Mouse (Mus musculus): ENCODE measurements around the gene Nat8f2.

DNA sequence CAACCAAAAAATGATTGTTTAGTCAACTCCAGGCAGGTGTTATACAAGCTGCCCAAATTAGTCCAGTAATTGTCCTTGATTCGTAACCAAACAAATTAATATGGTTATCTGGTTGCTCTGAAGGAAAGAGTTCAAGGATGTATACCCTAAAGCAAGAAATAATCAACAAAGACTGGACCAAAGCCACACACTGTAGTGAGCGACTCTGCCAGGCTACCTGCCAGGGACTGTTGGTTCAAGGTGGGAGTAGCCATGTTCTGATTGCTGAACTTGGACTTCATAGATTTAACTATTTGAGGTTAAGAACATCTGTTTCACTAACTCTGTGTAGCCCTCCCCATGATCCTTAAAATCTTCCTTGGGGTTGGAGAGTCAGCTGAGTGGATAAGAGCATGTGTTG is 5.8 kb downstream of the Nat8f2 start:
- TF ChIP-seq GATA1 (IDR thresholded peaks at IDR 0.05; ENCODE audit: low read depth, low read length), result no peak
- TF ChIP-seq POLR2A (IDR thresholded peaks at IDR 0.05; ENCODE audit: control insufficient read depth in 1 of 2, insufficient read depth in 1 of 2, low read depth in 1 of 2, low read length in 2 of 2, poor library complexity in 1 of 2), result no peak
- no peak for TF ChIP-seq RAD21 (IDR thresholded peaks at IDR 0.05; ENCODE audit: low read depth, low read length)
- TF ChIP-seq RCOR1 (IDR thresholded peaks at IDR 0.05; ENCODE audit: low read depth, low read length), result no peak
- TF ChIP-seq TBP (IDR thresholded peaks at IDR 0.05; ENCODE audit: low read depth, low read length), result no peak
